Mouse (Mus musculus) C2C12 (cell line): ENCODE data around the gene Gm49510.

Experiments used
- CTCF ChIP-seq: IDR thresholded peaks from one replicate; pipeline ENCODE4 v1.5.1; 2011; ENCODE audit not compliant: control insufficient read depth, insufficient read depth, insufficient read length
- FOSL1 ChIP-seq: IDR thresholded peaks from one replicate; pipeline ENCODE4 v1.8.0; 2011; ENCODE audit warnings: mild to moderate bottlenecking, low read length; ENCODE audit not compliant: poor library complexity, insufficient read depth, severe bottlenecking
- MAX ChIP-seq: IDR thresholded peaks from one replicate; pipeline ENCODE4 v1.6.1; 2011; ENCODE audit warnings: mild to moderate bottlenecking, control low read depth
- MYOD1 ChIP-seq: IDR thresholded peaks from one replicate; pipeline ENCODE4 v1.6.1; 2011; ENCODE audit warnings: low read depth; ENCODE audit not compliant: control insufficient read depth, insufficient read length
- MYOG ChIP-seq: IDR thresholded peaks from one replicate; pipeline ENCODE4 v1.6.1; 2011; ENCODE audit not compliant: control insufficient read depth, insufficient read length; ENCODE audit errors: extremely low read depth
- USF1 ChIP-seq: IDR thresholded peaks from one replicate; pipeline ENCODE4 v1.6.1; 2011; ENCODE audit warnings: low read depth, mild to moderate bottlenecking, control low read depth, moderate library complexity

DNA sequence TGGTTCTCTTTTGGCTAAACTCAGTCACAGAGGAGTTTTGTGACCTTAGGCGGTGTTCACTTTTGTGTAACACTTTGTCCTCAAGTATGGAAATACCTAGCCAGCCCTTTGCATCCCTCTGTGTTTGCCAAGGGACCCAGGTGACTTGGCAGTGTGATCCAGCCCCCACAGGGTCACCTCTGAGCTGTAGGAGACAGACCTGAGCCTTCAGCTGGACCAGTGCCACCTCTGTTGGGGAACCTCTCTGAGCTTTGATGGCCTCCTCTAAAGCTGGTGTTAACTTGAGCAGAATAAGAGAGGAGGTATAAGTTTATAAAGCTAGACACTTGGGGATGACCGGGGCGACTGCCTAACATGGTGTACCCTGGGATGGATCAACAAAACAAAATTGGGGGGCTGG is 49.4 kb downstream of the Gm49510 start:
- no peak for TF ChIP-seq MYOD1
- TF ChIP-seq CTCF: no peak
- TF ChIP-seq USF1: no peak
- TF ChIP-seq MYOG: no peak
- TF ChIP-seq FOSL1: no peak
- TF ChIP-seq MAX: no peak
